In genomic region chr9:66784552-66784951, GRCm38 (mm10) we compare ENCODE assay signal across 9 mouse cellular contexts. TPM values are rescaled to one million over a fixed set of nuclear protein-coding genes. Genes with fewer than 3 reads are reported as not detected.
DNase-seq lines count a peak whose midpoint lies in the region; ATAC-seq and TF ChIP-seq lines count a peak whose summit lies in the region.
"Not testable (repeated sequence)": the region's sequence is repeated elsewhere in the genome, so short reads cannot be mapped to it uniquely, and the experiment has no call there.
"Had no signal": no experiment of that assay in that cellular context is flagged by ENCODE, and none has a peak within 500 bp of the region (broad histone marks: within the 10 kb centered on the region; RNA-seq: fewer than 3 reads in every experiment).

No protein-coding gene starts in this region.

- H3K36me3 ChIP-seq in liver, embryonic 14.5 days (replicated peaks; ENCODE audit: control insufficient read depth, insufficient read depth, low read depth); thymus, adult 2 months (ENCODE audit: control insufficient read depth, insufficient read depth, low read length): not testable (repeated sequence)

- H3K4me2 ChIP-seq in liver, embryonic 14.5 days (ENCODE audit: low read depth), result not testable (repeated sequence)

- not testable (repeated sequence) for TF ChIP-seq POLR2A in thymus, adult 2 months (IDR thresholded peaks at IDR 0.05; ENCODE audit: control insufficient read depth, extremely low read depth, insufficient read depth, low read length, poor library complexity)

- not testable (repeated sequence) for H3K4me1 ChIP-seq in liver, embryonic 14.5 days (replicated peaks; ENCODE audit: control insufficient read depth in 2 of 2, insufficient read depth in 2 of 2, low read length in 1 of 2); thymus, adult 2 months (replicated peaks; ENCODE audit: control insufficient read depth, insufficient read depth, low read length)

- not testable (repeated sequence) for H3K27ac ChIP-seq in gastrocnemius, adult 2 months; liver, embryonic 14.5 days; thymus, adult 2 months (ENCODE audit: control insufficient read depth, insufficient read depth, low read length)

- H3K9me3 ChIP-seq in liver, embryonic 14.5 days (ENCODE audit: control insufficient read depth, low read length), result not testable (repeated sequence)

- peak; percentile 46 to 51 for DNase-seq in B cell, adult 2 months
- DNase-seq in gastrocnemius, adult 2 months; liver, embryonic 14.5 days (ENCODE audit: low read depth in 3 of 3, low spot score in 3 of 3): not testable (repeated sequence)
- peak; percentile 39 for DNase-seq in induced T-regulatory cell, adult 2 months (ENCODE audit: low read depth)
- peak; percentile 16 for DNase-seq in naive thymus-derived CD4-positive, alpha-beta T cell, adult 2 months (ENCODE audit: low read depth)
- DNase-seq in thymus, adult 2 months, result peak; percentile 33

- no CpG with 5 or more reads among the region's 3 CpGs for WGBS in liver, embryonic 14.5 days (ENCODE audit: insufficient replicate concordance)
- 66% methylated on average over 2 of the region's 3 CpGs for WGBS in thymus, adult 2 months

- intact Hi-C loops in gastrocnemius, adult 2 months (cut with DNase I), result not testable (repeated sequence)

- TF ChIP-seq EP300 in liver, embryonic 14.5 days (IDR thresholded peaks at IDR 0.05; ENCODE audit: low read depth), result not testable (repeated sequence)

- not testable (repeated sequence) for H3K27me3 ChIP-seq in liver, embryonic 14.5 days (ENCODE audit: control insufficient read depth, insufficient read depth, low read length); thymus, adult 2 months (ENCODE audit: control insufficient read depth, insufficient read depth, low read length)

- not testable (repeated sequence) for H3K9ac ChIP-seq in liver, embryonic 14.5 days (replicated peaks)

- peak; percentile 28 for ATAC-seq in activated CD4-positive, CD25-positive, alpha-beta regulatory T cell, adult 4 months
- not testable (repeated sequence) for ATAC-seq in liver, embryonic 14.5 days (ENCODE audit: insufficient read depth)

- H3K4me3 ChIP-seq in gastrocnemius, adult 2 months; liver, embryonic 14.5 days (ENCODE audit: insufficient read depth in 1 of 2, low read depth in 2 of 2, low read length in 2 of 2); thymus, adult 2 months (ENCODE audit: control insufficient read depth, insufficient read depth, low read length): not testable (repeated sequence)

- TF ChIP-seq CTCF in gastrocnemius, adult 2 months (IDR thresholded peaks at IDR 0.05), result peak; percentile 15; the same call in 1 of the 2 replicates
- peak; percentile 45 for TF ChIP-seq CTCF in liver, embryonic 14.5 days (IDR thresholded peaks at IDR 0.05; ENCODE audit: low read depth)
- not testable (repeated sequence) for TF ChIP-seq CTCF in thymus, adult 2 months (IDR thresholded peaks at IDR 0.05; ENCODE audit: borderline replicate concordance, control insufficient read depth, extremely low read depth, insufficient read depth, low read length, poor library complexity)

RNA-seq across cellular contexts. Expression of gene Aph1b, which starts 10.7 kb away (rescaled TPM):
- 1 to 10 TPM in 1 of 2 experiments, under 1 TPM in 1; 0.63 to 2.2 TPM for polyA plus RNA-seq in activated CD4-positive, CD25-positive, alpha-beta regulatory T cell, adult 4 months (2017; shearing (Covaris generic))
- 1 to 10 TPM; 1.1 to 2.0 TPM for total RNA-seq in gastrocnemius, adult 2 months (2021)
- 0.32 and 0.46 TPM in 2 replicates for polyA plus RNA-seq in liver, embryonic 14.5 days (2012; rRNA removed)
- polyA plus RNA-seq in liver, embryonic 14.5 days (2014; fragmentation: Nextera tagmentation; extraction: Ambion mirVana), result 1.3 and 1.5 TPM in 2 replicates
- 1.2 and 1.8 TPM in 2 replicates for polyA plus RNA-seq in thymus, adult 2 months (2012; rRNA removed)

RNA-seq across cellular contexts. Expression of gene Gm10647, which starts 12.3 kb away (rescaled TPM):
- not detected for polyA plus RNA-seq in activated CD4-positive, CD25-positive, alpha-beta regulatory T cell, adult 4 months (2017; shearing (Covaris generic))
- total RNA-seq in gastrocnemius, adult 2 months (2021), result not detected
- 0.05 and 0.06 TPM in 2 replicates for polyA plus RNA-seq in liver, embryonic 14.5 days (2012; rRNA removed)
- polyA plus RNA-seq in liver, embryonic 14.5 days (2014; fragmentation: Nextera tagmentation; extraction: Ambion mirVana), result 0.08 and 0.11 TPM in 2 replicates
- polyA plus RNA-seq in thymus, adult 2 months (2012; rRNA removed), result 0.07 TPM in 1 of 2 replicates, not detected in the other
- total RNA-seq: adrenal gland, postnatal 14 days; gastrocnemius, adult 18-20 months had no signal

RNA-seq across cellular contexts. Expression of gene Aph1c, which starts 50.0 kb away (rescaled TPM):
- polyA plus RNA-seq in activated CD4-positive, CD25-positive, alpha-beta regulatory T cell, adult 4 months (2017; shearing (Covaris generic)), result 1 to 10 TPM in 1 of 2 experiments, not detected in 1; 1.2 TPM
- total RNA-seq in gastrocnemius, adult 2 months (2021), result under 1 TPM; 0.31 to 0.51 TPM
- polyA plus RNA-seq in liver, embryonic 14.5 days (2012; rRNA removed), result 0.77 and 0.80 TPM in 2 replicates
- polyA plus RNA-seq in liver, embryonic 14.5 days (2014; fragmentation: Nextera tagmentation; extraction: Ambion mirVana), result 2.4 and 2.5 TPM in 2 replicates
- polyA plus RNA-seq in thymus, adult 2 months (2012; rRNA removed), result 1.1 and 1.5 TPM in 2 replicates
